24 mouse cellular contexts compared by ENCODE assay signal in genomic region chr11:99165031-99165752, GRCm38 (mm10). TPM values are rescaled to one million over a fixed set of nuclear protein-coding genes. Genes with fewer than 3 reads are reported as not detected.
DNase-seq lines count a peak whose midpoint lies in the region; ATAC-seq and TF ChIP-seq lines count a peak whose summit lies in the region.
"Had no signal": no experiment of that assay in that cellular context is flagged by ENCODE, and none has a peak within 500 bp of the region (broad histone marks: within the 10 kb centered on the region; RNA-seq: fewer than 3 reads in every experiment).

No protein-coding gene starts in this region.

- no peak for TF ChIP-seq POLR2A in lung, adult 2 months (IDR thresholded peaks at IDR 0.05; ENCODE audit: borderline replicate concordance, extremely low read depth, low read depth, low read length)

- no peaks in the 10 kb centered on the region for H3K79me3 ChIP-seq in C2C12 (ENCODE audit: low read depth)

- H3K4me3 ChIP-seq in C2C12 (ENCODE audit: insufficient read depth, poor library complexity, severe bottlenecking): no peak overlapping the region
- no peak overlapping the region for H3K4me3 ChIP-seq in intestine, embryonic 15.5 days (replicated peaks)
- no peak overlapping the region for H3K4me3 ChIP-seq in lung, adult 2 months (replicated peaks; ENCODE audit: extremely low read depth, low read depth, low read length)
- H3K4me3 ChIP-seq: embryonic facial prominence, embryonic 10.5 days; erythroblast, embryonic 14.5 days; forebrain, embryonic 10.5 days; gastrocnemius, adult 2 months; heart, embryonic 13.5 days; hindbrain, embryonic 12.5 days had no signal

- H3K27me3 ChIP-seq in C2C12 (ENCODE audit: control insufficient read depth, insufficient read depth, insufficient read length): peaks cover 41% of the 10 kb centered on the region
- H3K27me3 ChIP-seq in intestine, embryonic 15.5 days (replicated peaks): no peaks in the 10 kb centered on the region
- H3K27me3 ChIP-seq: heart, embryonic 13.5 days; hindbrain, embryonic 12.5 days had no signal

- no peaks in the 10 kb centered on the region for H3K79me2 ChIP-seq in C2C12 (ENCODE audit: control insufficient read depth, insufficient read depth)

- H3K9me3 ChIP-seq in intestine, embryonic 15.5 days: no peaks in the 10 kb centered on the region
- H3K9me3 ChIP-seq: embryonic facial prominence, embryonic 10.5 days; forebrain, embryonic 10.5 days; heart, embryonic 13.5 days; hindbrain, embryonic 12.5 days had no signal

- no peak overlapping the region for H3K9ac ChIP-seq in intestine, embryonic 15.5 days
- H3K9ac ChIP-seq: heart, embryonic 13.5 days; hindbrain, embryonic 12.5 days had no signal

- no peaks in the 10 kb centered on the region for H3K36me3 ChIP-seq in C2C12 (ENCODE audit: control insufficient read depth, insufficient read depth)
- H3K36me3 ChIP-seq in intestine, embryonic 15.5 days: no peaks in the 10 kb centered on the region
- H3K36me3 ChIP-seq: embryonic facial prominence, embryonic 10.5 days; forebrain, embryonic 10.5 days; heart, embryonic 13.5 days; hindbrain, embryonic 12.5 days had no signal

- DNase-seq in 416B (ENCODE audit: low read depth): peak; percentile 57
- peak; percentile 44 for DNase-seq in R1 (ENCODE audit: low read depth, low spot score)
- no peak for DNase-seq in left cerebral cortex, adult 18-20 months (ENCODE audit: low spot score in 2 of 2)
- no peak for DNase-seq in lung, adult 2 months
- DNase-seq in c-Kit-positive CD71-positive TER-119-positive erythroid progenitor cells, embryonic 14.5 days (ENCODE audit: low spot score): no peak
- DNase-seq: adrenal gland, postnatal 14 days; B cell, adult 2 months; cerebellum, adult 18-20 months; cerebellum, adult 9-11 months; gastrocnemius, adult 2 months; gastrocnemius, postnatal 25 days; heart, adult 11 months; heart, postnatal 4 days had no signal

- WGBS in intestine, embryonic 15.5 days: 65% methylated on average over 11 of the region's 11 CpGs
- 57% methylated on average over 11 of the region's 11 CpGs for WGBS in lung, adult 2 months

- H3K27ac ChIP-seq in intestine, embryonic 15.5 days: no peak overlapping the region
- H3K27ac ChIP-seq: embryonic facial prominence, embryonic 10.5 days; forebrain, embryonic 10.5 days; gastrocnemius, adult 2 months; heart, embryonic 13.5 days; hindbrain, embryonic 12.5 days had no signal

- peak; percentile 32 for ATAC-seq in megakaryocyte progenitor cell, adult 5-6 weeks (replicated peaks; ENCODE audit: poor library complexity)
- no peak for ATAC-seq in intestine, embryonic 15.5 days
- ATAC-seq: activated CD4-positive, CD25-positive, alpha-beta regulatory T cell, adult 4 months; forebrain, embryonic 14.5 days; hindbrain, embryonic 16.5 days had no signal

- TF ChIP-seq CTCF in C2C12 (IDR thresholded peaks at IDR 0.05; ENCODE audit: control insufficient read depth, insufficient read depth, insufficient read length): no peak
- TF ChIP-seq CTCF in lung, adult 2 months (IDR thresholded peaks at IDR 0.05; ENCODE audit: insufficient read depth, low read length): no peak

- no peak overlapping the region for H3K4me2 ChIP-seq in intestine, embryonic 15.5 days (replicated peaks)
- H3K4me2 ChIP-seq: heart, embryonic 13.5 days; hindbrain, embryonic 12.5 days had no signal

- H3ac ChIP-seq in C2C12 (ENCODE audit: control insufficient read depth, insufficient read length, low read depth): no peak overlapping the region

- H3K4me1 ChIP-seq in intestine, embryonic 15.5 days (replicated peaks): no peaks in the 10 kb centered on the region
- peaks cover 5% of the 10 kb centered on the region for H3K4me1 ChIP-seq in lung, adult 2 months (ENCODE audit: control insufficient read depth, insufficient read depth, low read length)
- H3K4me1 ChIP-seq: heart, embryonic 13.5 days; hindbrain, embryonic 12.5 days had no signal

TF ChIP-seq in C2C12, 6 proteins besides CTCF, POLR2A, EP300 and RAD21:
- TF ChIP-seq MAX (IDR thresholded peaks at IDR 0.05): no peak
- TF ChIP-seq CEBPB (IDR thresholded peaks at IDR 0.05; ENCODE audit: low read depth): no peak
- no peak for TF ChIP-seq FOSL1 (IDR thresholded peaks at IDR 0.05; ENCODE audit: insufficient read depth, low read length, poor library complexity, severe bottlenecking)
- no peak for TF ChIP-seq MYOD1 (IDR thresholded peaks at IDR 0.05; ENCODE audit: control insufficient read depth, insufficient read length, low read depth)
- peak; percentile 95 for TF ChIP-seq USF1 (IDR thresholded peaks at IDR 0.05; ENCODE audit: low read depth)
- TF ChIP-seq MYOG (IDR thresholded peaks at IDR 0.05; ENCODE audit: control insufficient read depth, extremely low read depth, insufficient read length): no peak

RNA-seq across cellular contexts. Expression of gene Ccr7, which starts 10.3 kb away (rescaled TPM):
- 0.02 TPM for polyA plus RNA-seq in C2C12 (2012; fragmentation: generic; extraction: Trizol)
- 0.17 and 0.22 TPM in 2 replicates for total RNA-seq in megakaryocyte progenitor cell, adult 5-6 weeks (2015)
- total RNA-seq in megakaryocyte progenitor cell, adult 5-6 weeks (2017): not detected in 2 replicates
- 0.43 and 0.87 TPM in 2 replicates for polyA plus RNA-seq in intestine, embryonic 15.5 days (2015; fragmentation: Nextera tagmentation; extraction: Ambion mirVana)
- total RNA-seq in left cerebral cortex, adult 18-20 months (2021): under 1 TPM in 1 of 2 experiments, not detected in 1; 0.49 TPM
- 15.5 and 19.7 TPM in 2 replicates for polyA plus RNA-seq in lung, adult 2 months (2012; rRNA removed)
- total RNA-seq: gastrocnemius, adult 2 months; gastrocnemius, postnatal 25 days had no signal
- polyA plus RNA-seq: erythroblast, embryonic 14.5 days; forebrain, embryonic 14.5 days; hindbrain, embryonic 16.5 days had no signal

Comparison
In these comparisons a context has a peak if more than half of its experiments do, and no peak if none do; other contexts are left out.
1. DNase-seq: peak in 416B (single experiment) and R1 (single experiment); none in left cerebral cortex, adult 18-20 months (0 of 2), lung, adult 2 months (single experiment) and c-Kit-positive CD71-positive TER-119-positive erythroid progenitor cells, embryonic 14.5 days (single experiment).